13 mouse cellular contexts compared by ENCODE assay signal in the genomic region with DNA sequence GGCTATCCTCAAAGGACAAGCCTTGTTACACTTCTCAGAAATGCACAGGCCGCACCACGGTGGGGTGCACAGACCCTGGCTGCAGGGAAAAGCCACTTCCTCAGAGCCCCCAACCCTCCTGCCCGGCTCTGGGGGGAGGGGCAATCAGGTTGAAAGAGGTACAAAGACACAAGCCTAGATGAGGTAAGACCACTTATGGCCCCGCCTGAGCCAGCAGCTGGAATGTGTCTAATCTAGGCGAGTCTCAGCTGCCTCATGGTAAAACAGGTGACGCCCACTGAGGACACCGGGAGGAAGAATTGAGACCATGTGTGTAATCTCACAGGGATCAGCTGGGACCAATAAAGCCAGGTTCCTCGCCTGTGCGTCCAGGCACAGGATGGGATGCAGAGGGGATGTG. TPM values are rescaled to one million over a fixed set of nuclear protein-coding genes. Genes with fewer than 3 reads are reported as not detected.
DNase-seq lines count a peak whose midpoint lies in the region; ATAC-seq and TF ChIP-seq lines count a peak whose summit lies in the region.
"Had no signal": no experiment of that assay in that cellular context is flagged by ENCODE, and none has a peak within 500 bp of the region (broad histone marks: within the 10 kb centered on the region; RNA-seq: fewer than 3 reads in every experiment).

No protein-coding gene starts in this region.

- H3K9ac ChIP-seq in heart, embryonic 14.5 days (ENCODE audit: low read length) = peak overlapping the region; percentile 67
- H3K9ac ChIP-seq in lung, embryonic 15.5 days = no peak overlapping the region
- H3K9ac ChIP-seq in stomach, embryonic 15.5 days = no peak overlapping the region

- H3K27ac ChIP-seq in heart, embryonic 14.5 days (replicated peaks in 1 of 2; ENCODE audit: control insufficient read depth in 1 of 2, insufficient read depth in 1 of 2, low read depth in 2 of 2, low read length in 2 of 2) = peak overlapping the region; percentile 88 to 99
- peak overlapping the region; percentile 75 for H3K27ac ChIP-seq in lung, embryonic 15.5 days
- 0 out of 2 replicates have a peak overlapping the region, but pooled peaks have one; percentile 41 for H3K27ac ChIP-seq in stomach, embryonic 15.5 days

- no peak overlapping the region for H3K4me3 ChIP-seq in heart, embryonic 14.5 days (ENCODE audit: control insufficient read depth in 1 of 2, insufficient read depth in 1 of 2, low read depth in 1 of 2, low read length in 2 of 2)
- H3K4me3 ChIP-seq in lung, embryonic 15.5 days = no peak overlapping the region
- no peak overlapping the region for H3K4me3 ChIP-seq in lung, adult 2 months (replicated peaks; ENCODE audit: extremely low read depth, low read depth, low read length)
- no peak overlapping the region for H3K4me3 ChIP-seq in stomach, embryonic 15.5 days (replicated peaks)

- H3K4me1 ChIP-seq in heart, embryonic 14.5 days (ENCODE audit: control insufficient read depth in 2 of 2, insufficient read depth in 2 of 2, low read length in 2 of 2) = peaks cover 64 to 79% of the 10 kb centered on the region in 2 experiments
- peaks cover 71% of the 10 kb centered on the region for H3K4me1 ChIP-seq in lung, embryonic 15.5 days
- peaks cover 31% of the 10 kb centered on the region for H3K4me1 ChIP-seq in lung, adult 2 months (ENCODE audit: control insufficient read depth, insufficient read depth, low read length)
- H3K4me1 ChIP-seq in stomach, embryonic 15.5 days = peaks cover 40% of the 10 kb centered on the region

- WGBS in heart, embryonic 14.5 days = 17% methylated on average over 9 of the region's 9 CpGs
- WGBS in lung, embryonic 15.5 days = 37% methylated on average over 9 of the region's 9 CpGs
- 62% methylated on average over 9 of the region's 9 CpGs for WGBS in lung, adult 2 months
- 37% methylated on average over 9 of the region's 9 CpGs for WGBS in stomach, embryonic 15.5 days

- H3K9me3 ChIP-seq in heart, embryonic 14.5 days (ENCODE audit: control insufficient read depth, low read length) = no peaks in the 10 kb centered on the region
- no peaks in the 10 kb centered on the region for H3K9me3 ChIP-seq in lung, embryonic 15.5 days
- no peaks in the 10 kb centered on the region for H3K9me3 ChIP-seq in stomach, embryonic 15.5 days

- H3K4me2 ChIP-seq in heart, embryonic 14.5 days (ENCODE audit: low read length) = peak overlapping the region; percentile 54
- H3K4me2 ChIP-seq in lung, embryonic 15.5 days = no peak overlapping the region
- no peak overlapping the region for H3K4me2 ChIP-seq in stomach, embryonic 15.5 days

- no peak for TF ChIP-seq CTCF in lung, adult 2 months (IDR thresholded peaks at IDR 0.05; ENCODE audit: insufficient read depth, low read length)

- intact Hi-C loops in heart, postnatal 14 days (cut with DNase I) = no loop called here

- ATAC-seq in heart, embryonic 14.5 days (ENCODE audit: insufficient number of reproducible peaks, insufficient read depth, low FRiP score, low read depth) = peak; percentile 13; the same call in 1 of the 2 replicates
- ATAC-seq in lung, embryonic 15.5 days (ENCODE audit: borderline replicate concordance, extremely low read depth, low FRiP score, low TSS enrichment) = peak; percentile 12; the same call in 1 of the 2 replicates
- ATAC-seq in stomach, embryonic 15.5 days (ENCODE audit: insufficient read depth, low FRiP score, low read depth) = no peak
- ATAC-seq: CD4-positive, CD25-positive, alpha-beta regulatory T cell, adult 4 months had no signal

- H3K36me3 ChIP-seq in heart, embryonic 14.5 days (ENCODE audit: control insufficient read depth, insufficient read depth, low read length) = no peaks in the 10 kb centered on the region
- no peaks in the 10 kb centered on the region for H3K36me3 ChIP-seq in lung, embryonic 15.5 days
- H3K36me3 ChIP-seq in stomach, embryonic 15.5 days = no peaks in the 10 kb centered on the region

- no peak for DNase-seq in heart, postnatal 14 days
- no peak for DNase-seq in lung, adult 2 months
- DNase-seq in forelimb bud, embryonic 11.5 days (ENCODE audit: low read depth, low spot score) = peak; percentile 78
- no peak for DNase-seq in ovary, postnatal 14 days (ENCODE audit: low spot score)
- DNase-seq in layer of hippocampus, adult 8-10 months (ENCODE audit: low spot score in 2 of 2) = no peak
- DNase-seq: kidney, adult 18-20 months; left cerebral cortex, postnatal 4 days; right cerebral cortex, postnatal 25 days; thymus, adult 18-20 months had no signal

- H3K27me3 ChIP-seq in heart, embryonic 14.5 days (ENCODE audit: control insufficient read depth, insufficient read depth, low read length) = no peaks in the 10 kb centered on the region
- no peaks in the 10 kb centered on the region for H3K27me3 ChIP-seq in lung, embryonic 15.5 days
- no peaks in the 10 kb centered on the region for H3K27me3 ChIP-seq in stomach, embryonic 15.5 days (replicated peaks)

- no peak for TF ChIP-seq POLR2A in lung, adult 2 months (IDR thresholded peaks at IDR 0.05; ENCODE audit: borderline replicate concordance, extremely low read depth, low read depth, low read length)

RNA-seq across cellular contexts. Expression of a gene that starts 25.2 kb away (rescaled TPM):
- 15.3 and 19.0 TPM in 2 replicates for polyA plus RNA-seq in heart, embryonic 14.5 days (2014; fragmentation: Nextera tagmentation; extraction: Ambion mirVana)
- 10 to 100 TPM; 29.7 to 46.1 TPM for total RNA-seq in heart, postnatal 14 days (2021)
- polyA plus RNA-seq in lung, embryonic 15.5 days (2015; fragmentation: Nextera tagmentation; extraction: Ambion mirVana) = 11.4 and 13.5 TPM in 2 replicates
- 36.2 and 37.7 TPM in 2 replicates for polyA plus RNA-seq in lung, adult 2 months (2012; rRNA removed)
- 5.4 and 5.8 TPM in 2 replicates for polyA plus RNA-seq in stomach, embryonic 15.5 days (2015; fragmentation: Nextera tagmentation; extraction: Ambion mirVana)
- 10 to 100 TPM; 13.1 to 18.1 (median 14.1) TPM for total RNA-seq in layer of hippocampus, adult 8-10 months (2022)

Comparison
In these comparisons a context has a peak if more than half of its experiments do, and no peak if none do; other contexts are left out.
1. H3K27ac ChIP-seq: peak in every context shown above with its lines; median percentile 94 in heart, embryonic 14.5 days; 75 in lung, embryonic 15.5 days; 41 in stomach, embryonic 15.5 days.